Mouse (Mus musculus): ENCODE data around the gene Atp1b1. TPM values are rescaled to one million over a fixed set of nuclear protein-coding genes. Genes with fewer than 3 reads are reported as not detected.

Gene Atp1b1
- total RNA-seq (2014; rRNA removed; ENCODE audit: low replicate concordance) (149 and 175 TPM in 2 replicates), polyA plus RNA-seq (2015; fragmentation: Nextera tagmentation; extraction: Ambion mirVana) (308 TPM in 2 replicates)

GRCm38 (mm10) chr1:164458245-164458613 is at the start of gene Atp1b1:
Gene Atp1b1, minus strand, starts transcription at chr1:164458355.
- Histone ChIP-seq H3K4me2 (ENCODE audit: low read depth, low read length) (peak within 1 kb of the TSS; percentile 71), H3K4me3 (ENCODE audit: low read depth, low read length) (peak within 1 kb of the TSS; percentile 67), H3K36me3 (replicated peaks; ENCODE audit: control insufficient read depth, insufficient read depth, low read length) (peaks cover 4% of the 10 kb centered on the region), H3K27me3 (ENCODE audit: control insufficient read depth, insufficient read depth, low read length) (no peaks in the 10 kb centered on the region), H3K9ac (replicated peaks; ENCODE audit: low read depth, low read length) (peak within 1 kb of the TSS; percentile 91), H3K9me3 (replicated peaks; ENCODE audit: control insufficient read depth, low read length) (no peaks in the 10 kb centered on the region), H3K4me1 (ENCODE audit: control insufficient read depth, insufficient read depth) (peaks cover 18% of the 10 kb centered on the region), H3K27ac (ENCODE audit: low read depth) (peak within 1 kb of the TSS; percentile 97)
- TF ChIP-seq EP300 (IDR thresholded peaks at IDR 0.05; ENCODE audit: low read depth) (no peak; the same call in 1 of the 2 replicates), CTCF (IDR thresholded peaks at IDR 0.05; ENCODE audit: low read depth) (peak; percentile 23; the same call in 1 of the 2 replicates)
- DNase-seq (ENCODE audit: low spot score) (peak; percentile 90), ATAC-seq (ENCODE audit: insufficient read depth, low read depth) (peak; percentile 85)
- 1% methylated on average over 20 of the region's 35 CpGs for WGBS

- H3K36me3 ChIP-seq (replicated peaks; ENCODE audit: control insufficient read depth, insufficient read depth, low read length) = no peaks in the 10 kb centered on the region
- H3K4me3 ChIP-seq (ENCODE audit: low read depth, low read length) = no peak overlapping the region
- no peak for ATAC-seq (ENCODE audit: insufficient read depth, low read depth)
- TF ChIP-seq EP300 (IDR thresholded peaks at IDR 0.05; ENCODE audit: low read depth) (no peak), CTCF (IDR thresholded peaks at IDR 0.05; ENCODE audit: low read depth) (no peak)
- no peaks in the 10 kb centered on the region for H3K27me3 ChIP-seq (ENCODE audit: control insufficient read depth, insufficient read depth, low read length)
- 0 out of 2 replicates have a peak, but pooled peaks cover 3% of the 10 kb centered on the region for H3K4me1 ChIP-seq (ENCODE audit: control insufficient read depth, insufficient read depth)
- H3K9ac ChIP-seq (replicated peaks; ENCODE audit: low read depth, low read length) = no peak overlapping the region
- 54% methylated on average over 3 of the region's 3 CpGs for WGBS
- DNase-seq (ENCODE audit: low spot score) = no peak
- no peak overlapping the region for H3K4me2 ChIP-seq (ENCODE audit: low read depth, low read length)
- H3K9me3 ChIP-seq (replicated peaks; ENCODE audit: control insufficient read depth, low read length) = no peaks in the 10 kb centered on the region
- no peak overlapping the region for H3K27ac ChIP-seq (ENCODE audit: low read depth)
Measured at GRCm38 (mm10) chr1:164505096-164505495, 46.9 kb upstream of the Atp1b1 start.

GRCm38 (mm10) chr1:164503140-164503730 is 45.1 kb upstream of the Atp1b1 start:
- H3K9ac ChIP-seq (replicated peaks; ENCODE audit: low read depth, low read length) = no peak overlapping the region

GRCm38 (mm10) chr1:164502231-164502630 is 44.1 kb upstream of the Atp1b1 start:
- 0 out of 2 replicates have a peak, but pooled peaks cover 3% of the 10 kb centered on the region for H3K4me1 ChIP-seq (ENCODE audit: control insufficient read depth, insufficient read depth)
- no peak for TF ChIP-seq CTCF (IDR thresholded peaks at IDR 0.05; ENCODE audit: low read depth)
- TF ChIP-seq EP300 (IDR thresholded peaks at IDR 0.05; ENCODE audit: low read depth) = no peak
- H3K36me3 ChIP-seq (replicated peaks; ENCODE audit: control insufficient read depth, insufficient read depth, low read length) = no peaks in the 10 kb centered on the region
- no peak overlapping the region for H3K4me3 ChIP-seq (ENCODE audit: low read depth, low read length)
- H3K27ac ChIP-seq (ENCODE audit: low read depth) = no peak overlapping the region
- 29% methylated on average over 7 of the region's 7 CpGs for WGBS
- no peak overlapping the region for H3K9ac ChIP-seq (replicated peaks; ENCODE audit: low read depth, low read length)
- DNase-seq (ENCODE audit: low spot score) (peak; percentile 19), ATAC-seq (ENCODE audit: insufficient read depth, low read depth) (0 out of 2 replicates have a peak, but pooled peaks have one; percentile 33)
- no peaks in the 10 kb centered on the region for H3K27me3 ChIP-seq (ENCODE audit: control insufficient read depth, insufficient read depth, low read length)
- no peaks in the 10 kb centered on the region for H3K9me3 ChIP-seq (replicated peaks; ENCODE audit: control insufficient read depth, low read length)
- H3K4me2 ChIP-seq (ENCODE audit: low read depth, low read length) = no peak overlapping the region

More at GRCm38 (mm10) chr1:164503140-164503730, 45.1 kb upstream of the Atp1b1 start:
- Histone ChIP-seq H3K4me3 (ENCODE audit: low read depth, low read length) (no peak overlapping the region), H3K9me3 (replicated peaks; ENCODE audit: control insufficient read depth, low read length) (no peaks in the 10 kb centered on the region), H3K27me3 (ENCODE audit: control insufficient read depth, insufficient read depth, low read length) (no peaks in the 10 kb centered on the region), H3K4me2 (ENCODE audit: low read depth, low read length) (no peak overlapping the region), H3K36me3 (replicated peaks; ENCODE audit: control insufficient read depth, insufficient read depth, low read length) (no peaks in the 10 kb centered on the region), H3K4me1 (ENCODE audit: control insufficient read depth, insufficient read depth) (0 out of 2 replicates have a peak, but pooled peaks cover 3% of the 10 kb centered on the region), H3K27ac (ENCODE audit: low read depth) (no peak overlapping the region)
- ATAC-seq (ENCODE audit: insufficient read depth, low read depth) (no peak), DNase-seq (ENCODE audit: low spot score) (no peak)
- 69% methylated on average over 8 of the region's 8 CpGs for WGBS
- TF ChIP-seq EP300 (IDR thresholded peaks at IDR 0.05; ENCODE audit: low read depth) = no peak
- no peak for TF ChIP-seq CTCF (IDR thresholded peaks at IDR 0.05; ENCODE audit: low read depth)

GRCm38 (mm10) chr1:164494741-164495512 is 36.8 kb upstream of the Atp1b1 start:
- Histone ChIP-seq H3K9me3 (replicated peaks; ENCODE audit: control insufficient read depth, low read length) (no peaks in the 10 kb centered on the region; the same call in 1 of the 2 replicates), H3K4me1 (ENCODE audit: control insufficient read depth, insufficient read depth) (peaks cover 5% of the 10 kb centered on the region; the same call in 1 of the 2 replicates), H3K9ac (replicated peaks; ENCODE audit: low read depth, low read length) (no peak overlapping the region), H3K36me3 (replicated peaks; ENCODE audit: control insufficient read depth, insufficient read depth, low read length) (no peaks in the 10 kb centered on the region), H3K27me3 (ENCODE audit: control insufficient read depth, insufficient read depth, low read length) (no peaks in the 10 kb centered on the region), H3K4me2 (ENCODE audit: low read depth, low read length) (no peak overlapping the region), H3K27ac (ENCODE audit: low read depth) (no peak overlapping the region), H3K4me3 (ENCODE audit: low read depth, low read length) (no peak overlapping the region)
- WGBS = 61% methylated on average over 8 of the region's 8 CpGs
- TF ChIP-seq CTCF (IDR thresholded peaks at IDR 0.05; ENCODE audit: low read depth) = no peak
- TF ChIP-seq EP300 (IDR thresholded peaks at IDR 0.05; ENCODE audit: low read depth) = no peak
- DNase-seq (ENCODE audit: low spot score) = no peak
- no peak for ATAC-seq (ENCODE audit: insufficient read depth, low read depth)
